Mouse (Mus musculus) hematopoietic stem cell, adult 5-6 weeks (primary cell): ENCODE data around the gene 1700029F12Rik. TPM values are rescaled to one million over a fixed set of nuclear protein-coding genes. Genes with fewer than 3 reads are reported as not detected.
"Not testable (repeated sequence)": the region's sequence is repeated elsewhere in the genome, so short reads cannot be mapped to it uniquely, and the experiment has no call there.

Source experiments
- ATAC-seq, 2 experiments: fragments of 125-278 bp in 1 of 2; replicated peaks in 1 of 2; 2 replicates each; pipeline ENCODE4 v1.8.0; 2016 to 2017; ENCODE audit warnings: inconsistent platforms in 2 of 2, mild to moderate bottlenecking in 2 of 2, moderate number of reproducible peaks in 2 of 2, low read depth in 1 of 2, moderate TSS enrichment in 1 of 2; ENCODE audit not compliant: low FRiP score in 2 of 2, poor library complexity in 2 of 2, severe bottlenecking in 2 of 2, insufficient read depth in 1 of 2, low TSS enrichment in 1 of 2
- total RNA-seq: library from RNA; stranded (forward); fragments of 172-1452, 232-1000 nt; gene quantifications from 2 replicates; pipeline ENCODE4 v1.2.3, GENCODE M21; 2017

The 1700029F12Rik gene
- total RNA-seq: not detected in 2 replicates

- ATAC-seq: no peak
Observed at GRCm38 (mm10) chr13:97034262-97034661, at the start of gene 1700029F12Rik. 1700029F12Rik (minus strand) TSS chr13:97034362.

GRCm38 (mm10) chr13:97082432-97082831, 48.3 kb upstream of the 1700029F12Rik start:
- no peak for ATAC-seq

- no peak for ATAC-seq
Observed at GRCm38 (mm10) chr13:97080615-97081014, 46.5 kb upstream of the 1700029F12Rik start.

- no peak for ATAC-seq
Observed at GRCm38 (mm10) chr13:97080201-97080600, 46.0 kb upstream of the 1700029F12Rik start.

- no peak for ATAC-seq
Observed at GRCm38 (mm10) chr13:97077556-97077955, 43.4 kb upstream of the 1700029F12Rik start.

- ATAC-seq: no peak
Observed at GRCm38 (mm10) chr13:97073497-97073896, 39.3 kb upstream of the 1700029F12Rik start.

GRCm38 (mm10) chr13:97071626-97072241, 37.6 kb upstream of the 1700029F12Rik start:
- ATAC-seq: peak in 1 of 2 experiments; percentile 45; a peak in 2 of 4 replicates

GRCm38 (mm10) chr13:97070931-97071625, 36.9 kb upstream of the 1700029F12Rik start:
- ATAC-seq: no peak

GRCm38 (mm10) chr13:97068151-97068550, 34.0 kb upstream of the 1700029F12Rik start:
- no peak for ATAC-seq

- ATAC-seq: no peak
Observed at GRCm38 (mm10) chr13:97067691-97068090, 33.5 kb upstream of the 1700029F12Rik start.

GRCm38 (mm10) chr13:97066649-97067550, 32.7 kb upstream of the 1700029F12Rik start, which contains the start of gene Fam169a:
Fam169a (plus strand) TSS chr13:97067286.
- ATAC-seq: peak in 1 of 2 experiments; percentile 23; a peak in 1 of 4 replicates

GRCm38 (mm10) chr13:97064844-97065621, 30.9 kb upstream of the 1700029F12Rik start:
- not testable (repeated sequence) for ATAC-seq

- ATAC-seq: peak; percentile 18 to 54; a peak in 2 of 4 replicates
Observed at GRCm38 (mm10) chr13:97064413-97064812, 30.3 kb upstream of the 1700029F12Rik start.

- ATAC-seq: peak; percentile 87 to 88
Observed at GRCm38 (mm10) chr13:97063431-97063830, 29.3 kb upstream of the 1700029F12Rik start.

- ATAC-seq: no peak
Observed at GRCm38 (mm10) chr13:97062151-97062550, 28.0 kb upstream of the 1700029F12Rik start.

- no peak for ATAC-seq
Observed at GRCm38 (mm10) chr13:97060331-97060730, 26.2 kb upstream of the 1700029F12Rik start.

- no peak for ATAC-seq
Observed at GRCm38 (mm10) chr13:97059746-97060145, 25.6 kb upstream of the 1700029F12Rik start.
